13 mouse cellular contexts compared by ENCODE assay signal in genomic region chr2:35637880-35638535, GRCm38 (mm10).
A peak's percentile ranks its signal among the peaks of the same experiment; 100 is the strongest.
DNase-seq lines count a peak whose midpoint lies in the region; ATAC-seq lines count a peak whose summit lies in the region.
"Had no signal": no experiment of that assay in that cellular context is flagged by ENCODE, and none has a peak within 500 bp of the region (broad histone marks: within the 10 kb centered on the region; RNA-seq: fewer than 3 reads in every experiment).

No protein-coding gene starts in this region.

- H3K27me3 ChIP-seq in forebrain, embryonic 11.5 days (ENCODE audit: control insufficient read depth, insufficient read depth, low read length) = no peaks in the 10 kb centered on the region
- no peaks in the 10 kb centered on the region for H3K27me3 ChIP-seq in forebrain, embryonic 10.5 days (ENCODE audit: poor library complexity, severe bottlenecking)

- no peak overlapping the region for H3K9ac ChIP-seq in forebrain, embryonic 11.5 days (ENCODE audit: low read length)

- no peaks in the 10 kb centered on the region for H3K4me1 ChIP-seq in forebrain, embryonic 11.5 days (replicated peaks; ENCODE audit: control insufficient read depth, insufficient read depth, low read length)
- peaks cover 21% of the 10 kb centered on the region for H3K4me1 ChIP-seq in forebrain, embryonic 10.5 days

- 0 out of 2 replicates have a peak, but pooled peaks have one; percentile 46 for ATAC-seq in forebrain, embryonic 11.5 days (replicated peaks; ENCODE audit: low FRiP score)
- ATAC-seq in monocyte, adult 5-6 weeks (replicated peaks; ENCODE audit: insufficient number of reproducible peaks, low FRiP score, low TSS enrichment, poor library complexity, severe bottlenecking) = no peak

- no peak overlapping the region for H3K4me3 ChIP-seq in forebrain, embryonic 11.5 days (ENCODE audit: low read depth, low read length)
- no peak overlapping the region for H3K4me3 ChIP-seq in forebrain, embryonic 10.5 days
- H3K4me3 ChIP-seq: myocyte had no signal

- DNase-seq in forebrain, embryonic 11.5 days (ENCODE audit: low spot score) = no peak
- no peak for DNase-seq in forebrain, embryonic 10.5 days (ENCODE audit: extremely low spot score, low spot score)
- peak; percentile 55 to 61 for DNase-seq in right cerebral cortex, adult 2 months (ENCODE audit: low spot score in 2 of 2)
- DNase-seq in right cerebral cortex, postnatal 14 days = no peak
- peak; percentile 35 to 37 for DNase-seq in layer of hippocampus, postnatal 36 days
- no peak for DNase-seq in heart, postnatal 36 days
- no peak for DNase-seq in adrenal gland, adult 2 months
- DNase-seq: cerebellum, postnatal 14 days; heart, postnatal 4 days; kidney, adult 8-10 months; lung, postnatal 4 days had no signal

- no peak overlapping the region for H3K4me2 ChIP-seq in forebrain, embryonic 11.5 days (ENCODE audit: low read depth, low read length, severe bottlenecking)

- WGBS in forebrain, embryonic 11.5 days = 78% methylated on average over 13 of the region's 13 CpGs
- WGBS in forebrain, embryonic 10.5 days = 89% methylated on average over 13 of the region's 13 CpGs

- H3K9me3 ChIP-seq in forebrain, embryonic 11.5 days (ENCODE audit: control insufficient read depth, low read length) = no peaks in the 10 kb centered on the region
- no peaks in the 10 kb centered on the region for H3K9me3 ChIP-seq in forebrain, embryonic 10.5 days

- intact Hi-C loops in heart, postnatal 36 days (cut with DNase I) = no loop called here

- H3K27ac ChIP-seq in forebrain, embryonic 11.5 days (ENCODE audit: low read depth, low read length) = no peak overlapping the region
- no peak overlapping the region for H3K27ac ChIP-seq in forebrain, embryonic 10.5 days

- H3K36me3 ChIP-seq in forebrain, embryonic 11.5 days (ENCODE audit: control insufficient read depth, insufficient read depth, low read length) = no peaks in the 10 kb centered on the region
- peaks cover 26% of the 10 kb centered on the region for H3K36me3 ChIP-seq in forebrain, embryonic 10.5 days (replicated peaks)

Comparison
In these comparisons a context has a peak if more than half of its experiments do, and no peak if none do; other contexts are left out.
1. DNase-seq: peak in right cerebral cortex, adult 2 months (2 of 2) and layer of hippocampus, postnatal 36 days (2 of 2); none in forebrain, embryonic 11.5 days (single experiment), forebrain, embryonic 10.5 days (single experiment), right cerebral cortex, postnatal 14 days (single experiment), heart, postnatal 36 days (0 of 2) and adrenal gland, adult 2 months (single experiment).